Mouse (Mus musculus): ENCODE results near the gene Eif4a1.

DNA sequence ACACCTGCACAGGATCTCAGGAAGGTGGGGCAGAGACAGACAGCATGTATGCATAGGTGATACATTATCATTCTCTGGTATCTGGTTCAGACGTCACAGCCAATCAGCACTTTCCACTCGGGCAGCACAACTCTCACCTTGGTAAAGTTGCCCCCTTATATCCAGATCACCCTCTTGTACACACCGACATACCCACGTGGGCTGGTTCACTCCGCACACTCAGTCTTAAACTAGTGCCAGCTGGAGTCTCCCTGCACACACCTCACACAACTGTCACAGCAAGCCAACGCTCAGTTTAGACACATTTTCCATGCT lies 22.8 kb upstream of the Eif4a1 start:
- TF ChIP-seq CTCF (IDR thresholded peaks at IDR 0.05; ENCODE audit: low read depth) (no peak), EP300 (IDR thresholded peaks at IDR 0.05; ENCODE audit: low read depth) (no peak)
